Mouse (Mus musculus) liver, embryonic 13.5 days (tissue): ENCODE results near the gene Slc50a1. TPM values are rescaled to one million over a fixed set of nuclear protein-coding genes. Genes with fewer than 3 reads are reported as not detected.

Experiments used
- ATAC-seq: fragments of 200-750 bp; cut with Nextera tagmentation; 2 replicates; pipeline ENCODE4 v1.8.0; 2017; ENCODE audit warnings: low read depth, mild to moderate bottlenecking, moderate number of reproducible peaks, moderate library complexity
- DNase-seq: peaks from one replicate; pipeline ENCODE4 v3.0.0; 2022
- H3K27ac ChIP-seq: fragments of 300-500 bp; sonication (generic); 2 replicates; pipeline ENCODE4 v1.5.1; 2015; ENCODE audit warnings: moderate library complexity, mild to moderate bottlenecking, inconsistent platforms
- H3K27me3 ChIP-seq: fragments of 300-500 bp; sonication (generic); 2 replicates; pipeline ENCODE4 v1.6.1; 2015; ENCODE audit warnings: mild to moderate bottlenecking, inconsistent platforms
- H3K36me3 ChIP-seq: fragments of 300-500 bp; sonication (generic); 2 replicates; pipeline ENCODE4 v1.6.1; 2015; ENCODE audit warnings: mild to moderate bottlenecking, inconsistent platforms
- H3K4me1 ChIP-seq: fragments of 300-500 bp; sonication (generic); replicated peaks from 2 replicates; pipeline ENCODE4 v1.6.1; 2015; ENCODE audit warnings: inconsistent platforms
- H3K4me2 ChIP-seq: fragments of 300-500 bp; sonication (generic); 2 replicates; pipeline ENCODE4 v1.6.1; 2015; ENCODE audit warnings: inconsistent platforms, mild to moderate bottlenecking, moderate library complexity
- H3K4me3 ChIP-seq: fragments of 300-500 bp; sonication (generic); replicated peaks from 2 replicates; pipeline ENCODE4 v1.5.1; 2015; ENCODE audit warnings: mild to moderate bottlenecking, inconsistent platforms
- H3K9ac ChIP-seq: fragments of 300-500 bp; sonication (generic); 2 replicates; pipeline ENCODE4 v1.6.1; 2015; ENCODE audit warnings: mild to moderate bottlenecking, inconsistent platforms
- H3K9me3 ChIP-seq: fragments of 300-500 bp; sonication (generic); replicated peaks from 2 replicates; pipeline ENCODE4 v1.6.1; 2016; ENCODE audit warnings: inconsistent platforms
- WGBS: fragments of 180-500 bp; shearing (Covaris S2); methylation state at CpG from one replicate; pipeline ENCODE4 v1.1.7; 2015; ENCODE audit not compliant: insufficient replicate concordance; 5-methylcytosine and 5-hydroxymethylcytosine counted together
- polyA plus RNA-seq: library from polyadenylated mRNA; unstranded; fragments of >200 nt; fragmentation: Nextera tagmentation; extraction: Ambion mirVana; gene quantifications from 2 replicates; pipeline ENCODE4 v1.2.1, GENCODE M21; 2015

The Slc50a1 gene
- polyA plus RNA-seq, 1 experiment from 2014 or later, result 17.4 TPM

DNA sequence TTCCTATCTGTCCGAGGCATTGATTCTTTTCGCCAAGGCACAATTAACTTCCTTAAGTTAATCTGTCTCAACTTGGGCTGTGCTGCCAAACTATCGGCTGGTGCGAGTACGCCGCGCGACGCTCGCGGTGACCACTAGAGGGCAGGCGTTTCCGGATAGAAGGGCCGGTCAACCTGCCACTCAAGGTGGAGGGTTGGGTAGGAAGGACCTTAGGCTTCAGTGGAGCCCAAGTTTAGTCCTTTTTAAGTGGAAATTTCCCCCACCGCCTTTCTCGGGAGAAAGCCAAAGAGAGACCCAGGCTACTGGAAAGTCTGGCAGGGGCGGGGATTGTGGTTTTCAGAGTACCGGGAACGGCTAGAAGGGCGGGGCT is 42.2 kb downstream of the Slc50a1 start:
- no peak overlapping the region for H3K27ac ChIP-seq
- DNase-seq (peak; percentile 75), ATAC-seq (peak; percentile 49)
- H3K9me3 ChIP-seq, result no peaks in the 10 kb centered on the region
- 0% methylated on average over 20 of the region's 20 CpGs for WGBS
- peaks cover 88% of the 10 kb centered on the region for H3K27me3 ChIP-seq
- peak overlapping the region; percentile 51 for H3K4me3 ChIP-seq
- peak overlapping the region; percentile 61 for H3K4me2 ChIP-seq
- peaks cover 27% of the 10 kb centered on the region for H3K4me1 ChIP-seq
- no peaks in the 10 kb centered on the region for H3K36me3 ChIP-seq
- 0 out of 2 replicates have a peak overlapping the region, but pooled peaks have one; percentile 26 for H3K9ac ChIP-seq

GRCm38 (mm10) chr3:89227307-89228179 is 42.8 kb downstream of the Slc50a1 start:
- peak overlapping the region; percentile 26; the same call in 1 of the 2 replicates for H3K9ac ChIP-seq
- peak overlapping the region; percentile 61 for H3K4me2 ChIP-seq
- H3K4me3 ChIP-seq, result peak overlapping the region; percentile 51
- H3K9me3 ChIP-seq, result no peaks in the 10 kb centered on the region
- peaks cover 91% of the 10 kb centered on the region for H3K27me3 ChIP-seq
- H3K27ac ChIP-seq, result no peak overlapping the region
- peaks cover 27% of the 10 kb centered on the region for H3K4me1 ChIP-seq
- no peaks in the 10 kb centered on the region for H3K36me3 ChIP-seq
- 7% methylated on average over 41 of the region's 41 CpGs for WGBS
- DNase-seq (peak; percentile 37), ATAC-seq (peak; percentile 45; the same call in 1 of the 2 replicates)

DNA sequence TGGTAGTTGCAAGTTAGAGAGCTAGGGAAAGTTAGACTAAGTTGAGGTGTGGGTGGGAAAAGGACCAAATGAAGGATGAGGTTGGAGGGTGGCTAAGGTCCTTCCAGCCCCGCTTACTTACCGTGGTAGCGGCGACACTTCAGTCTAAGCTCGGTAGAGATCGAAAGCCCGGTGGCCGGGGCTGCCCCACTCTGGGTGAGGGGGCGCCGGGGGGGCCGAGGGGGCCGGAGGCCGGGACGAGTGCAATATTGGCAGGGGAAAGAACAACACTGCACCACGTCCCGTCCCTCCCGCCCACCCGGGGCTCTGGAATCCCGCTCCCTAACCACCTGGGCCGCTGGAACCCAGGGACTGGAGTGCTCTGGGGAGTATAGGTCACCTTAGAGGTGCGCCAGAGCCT is 43.5 kb downstream of the Slc50a1 start, which contains the start of gene Mtx1:
TSS of gene Mtx1 (minus strand) at position 189 of the 400 bp plus-strand sequence.
- peak within 1 kb of the TSS; percentile 26; the same call in 1 of the 2 replicates for H3K9ac ChIP-seq
- H3K9me3 ChIP-seq, result no peaks in the 10 kb centered on the region
- peak within 1 kb of the TSS; percentile 61 for H3K4me2 ChIP-seq
- H3K27me3 ChIP-seq, result peaks cover 89% of the 10 kb centered on the region
- H3K36me3 ChIP-seq, result no peaks in the 10 kb centered on the region
- DNase-seq, result no peak
- 11% methylated on average over 21 of the region's 21 CpGs for WGBS
- no peak within 1 kb of the TSS for H3K27ac ChIP-seq
- H3K4me3 ChIP-seq, result peak within 1 kb of the TSS; percentile 51
- H3K4me1 ChIP-seq, result peaks cover 27% of the 10 kb centered on the region
- no peak for ATAC-seq

DNA sequence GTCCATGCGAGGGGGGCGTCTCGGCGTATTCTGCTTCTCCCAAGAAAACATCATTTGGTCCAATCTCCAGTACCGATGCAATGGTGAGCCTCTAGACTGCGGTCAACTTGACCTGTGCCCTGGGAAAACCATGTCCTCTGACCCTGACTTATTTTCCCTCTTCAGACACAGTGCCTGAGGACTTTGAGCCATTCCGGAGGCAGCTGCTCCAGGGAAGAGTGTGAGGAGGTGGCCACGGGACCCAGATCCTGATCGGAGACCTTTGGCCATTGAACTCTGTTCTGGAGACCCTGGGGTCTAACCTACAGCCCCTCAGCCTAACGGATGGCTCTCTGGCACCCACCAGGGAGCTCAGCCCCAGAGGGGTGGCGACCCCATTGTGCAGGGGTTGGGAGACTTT is 44.0 kb downstream of the Slc50a1 start:
- Histone ChIP-seq H3K27me3 (peaks cover 86% of the 10 kb centered on the region), H3K4me3 (no peak overlapping the region), H3K9me3 (no peaks in the 10 kb centered on the region), H3K36me3 (no peaks in the 10 kb centered on the region), H3K27ac (no peak overlapping the region), H3K4me1 (peaks cover 27% of the 10 kb centered on the region), H3K9ac (no peak overlapping the region), H3K4me2 (no peak overlapping the region)
- ATAC-seq (no peak), DNase-seq (no peak)
- 51% methylated on average over 11 of the region's 11 CpGs for WGBS

GRCm38 (mm10) chr3:89225918-89226317 is 44.5 kb downstream of the Slc50a1 start:
- Histone ChIP-seq H3K9me3 (no peaks in the 10 kb centered on the region), H3K4me1 (peaks cover 27% of the 10 kb centered on the region), H3K4me2 (no peak overlapping the region), H3K4me3 (no peak overlapping the region), H3K36me3 (no peaks in the 10 kb centered on the region), H3K27ac (no peak overlapping the region), H3K27me3 (peaks cover 86% of the 10 kb centered on the region), H3K9ac (no peak overlapping the region)
- no peak for ATAC-seq
- DNase-seq, result no peak
- WGBS, result 31% methylated on average over 4 of the region's 4 CpGs

DNA sequence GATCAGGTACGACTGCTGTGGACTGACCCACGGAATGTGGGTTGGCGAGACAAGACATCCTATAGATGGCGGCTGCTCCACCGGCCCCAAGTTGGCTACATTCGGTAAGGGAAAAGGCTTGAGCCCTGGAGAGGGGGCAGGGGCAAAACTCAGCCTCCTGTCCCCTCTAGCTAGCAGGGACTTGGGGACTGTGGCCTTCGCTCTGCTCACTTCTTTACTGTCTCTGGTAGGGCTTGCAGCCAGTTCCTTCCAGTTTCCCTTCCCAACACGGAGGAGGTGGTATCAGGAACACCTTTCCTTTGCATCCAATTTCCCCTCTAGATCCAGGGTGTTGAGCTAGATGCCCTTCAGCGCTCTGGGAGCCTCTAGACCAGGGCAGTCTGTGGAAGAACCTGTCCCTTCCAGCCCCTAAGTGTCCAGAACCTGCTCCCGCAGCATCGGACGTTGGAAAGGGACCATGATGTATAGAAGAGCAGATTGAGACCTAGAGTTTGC is 45.0 kb downstream of the Slc50a1 start:
- no peaks in the 10 kb centered on the region for H3K9me3 ChIP-seq
- DNase-seq (no peak), ATAC-seq (no peak)
- H3K4me2 ChIP-seq, result no peak overlapping the region
- WGBS, result 56% methylated on average over 12 of the region's 12 CpGs
- H3K27me3 ChIP-seq, result peaks cover 82% of the 10 kb centered on the region
- no peak overlapping the region for H3K9ac ChIP-seq
- no peak overlapping the region for H3K4me3 ChIP-seq
- no peaks in the 10 kb centered on the region for H3K36me3 ChIP-seq
- peaks cover 27% of the 10 kb centered on the region for H3K4me1 ChIP-seq
- no peak overlapping the region for H3K27ac ChIP-seq

DNA sequence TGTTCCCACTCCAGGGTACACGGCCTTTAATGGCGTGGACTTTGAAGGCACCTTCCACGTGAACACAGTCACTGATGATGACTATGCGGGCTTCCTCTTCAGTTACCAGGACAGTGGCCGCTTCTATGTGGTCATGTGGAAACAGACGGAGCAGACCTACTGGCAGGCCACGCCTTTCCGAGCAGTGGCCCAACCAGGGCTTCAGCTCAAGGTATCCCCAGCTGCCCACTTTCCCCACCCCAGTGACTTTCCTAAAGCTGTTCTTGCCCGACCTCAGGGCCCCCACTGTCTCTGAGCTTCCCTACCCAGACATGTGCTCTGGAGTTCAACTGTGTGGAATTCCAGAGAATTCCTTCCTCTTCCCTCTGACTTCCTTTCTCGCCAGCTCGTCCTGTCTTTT is 45.6 kb downstream of the Slc50a1 start:
- no peak for ATAC-seq
- no peak for DNase-seq
- H3K27me3 ChIP-seq, result peaks cover 81% of the 10 kb centered on the region
- H3K27ac ChIP-seq, result no peak overlapping the region
- H3K9ac ChIP-seq, result no peak overlapping the region
- no peaks in the 10 kb centered on the region for H3K9me3 ChIP-seq
- H3K4me2 ChIP-seq, result no peak overlapping the region
- H3K36me3 ChIP-seq, result no peaks in the 10 kb centered on the region
- no peak overlapping the region for H3K4me3 ChIP-seq
- WGBS, result 65% methylated on average over 11 of the region's 11 CpGs
- peaks cover 27% of the 10 kb centered on the region for H3K4me1 ChIP-seq

- no peaks in the 10 kb centered on the region for H3K4me1 ChIP-seq
- no peak overlapping the region for H3K9ac ChIP-seq
- no peaks in the 10 kb centered on the region for H3K36me3 ChIP-seq
- ATAC-seq, result no peak
- no peaks in the 10 kb centered on the region for H3K9me3 ChIP-seq
- peaks cover 61% of the 10 kb centered on the region for H3K27me3 ChIP-seq
- no peak overlapping the region for H3K27ac ChIP-seq
- no peak overlapping the region for H3K4me2 ChIP-seq
- WGBS, result 69% methylated on average over 5 of the region's 5 CpGs
- DNase-seq, result no peak
- no peak overlapping the region for H3K4me3 ChIP-seq
These were observed 49.2 kb downstream of the Slc50a1 start for GRCm38 (mm10) chr3:89221167-89221566.

- no peak overlapping the region for H3K4me2 ChIP-seq
- H3K4me1 ChIP-seq, result peaks cover 14% of the 10 kb centered on the region
- H3K27ac ChIP-seq, result no peak overlapping the region
- no peaks in the 10 kb centered on the region for H3K36me3 ChIP-seq
- no peaks in the 10 kb centered on the region for H3K9me3 ChIP-seq
- 29% methylated on average over 8 of the region's 8 CpGs for WGBS
- no peak overlapping the region for H3K9ac ChIP-seq
- no peak overlapping the region for H3K4me3 ChIP-seq
- ATAC-seq (no peak), DNase-seq (no peak)
- peaks cover 53% of the 10 kb centered on the region for H3K27me3 ChIP-seq
These were observed 50.8 kb downstream of the Slc50a1 start for GRCm38 (mm10) chr3:89219546-89219945.

DNA sequence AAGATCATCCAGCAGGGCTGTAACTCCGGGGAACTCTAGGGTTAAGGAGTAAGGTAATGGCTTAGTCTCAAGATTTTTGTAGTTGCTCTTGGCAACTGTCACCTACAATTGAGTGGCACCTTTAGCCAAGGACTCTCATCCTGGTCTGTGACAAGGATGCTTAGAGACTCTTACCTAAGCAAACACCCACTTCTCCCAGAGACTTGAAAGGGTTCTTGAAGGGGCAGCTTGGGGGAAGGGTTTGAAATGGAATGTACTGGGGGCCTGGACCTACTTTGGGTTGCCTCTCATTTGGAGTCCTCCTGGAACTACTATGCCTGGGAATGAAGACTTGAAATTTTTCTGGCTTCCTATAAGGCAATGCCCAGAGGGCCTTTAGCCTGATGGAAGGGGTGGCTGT is 52.1 kb downstream of the Slc50a1 start:
- ATAC-seq (no peak), DNase-seq (no peak)
- Histone ChIP-seq H3K4me3 (no peak overlapping the region), H3K4me2 (no peak overlapping the region), H3K9me3 (no peaks in the 10 kb centered on the region), H3K27ac (no peak overlapping the region), H3K4me1 (peaks cover 20% of the 10 kb centered on the region), H3K27me3 (peaks cover 41% of the 10 kb centered on the region), H3K9ac (no peak overlapping the region), H3K36me3 (no peaks in the 10 kb centered on the region)
- 67% methylated on average over 1 of the region's 1 CpGs for WGBS
